Mouse (Mus musculus) monocyte, adult 5-6 weeks (primary cell): Measurements from ENCODE around the gene Sos2. TPM values are rescaled to one million over a fixed set of nuclear protein-coding genes. Genes with fewer than 3 reads are reported as not detected.
"Not testable (repeated sequence)": the region's sequence is repeated elsewhere in the genome, so short reads cannot be mapped to it uniquely, and the experiment has no call there.

Experiments
- ATAC-seq: fragments of 153-309, 156-312 bp; replicated peaks from 2 replicates; pipeline ENCODE4 v1.8.0; 2017; ENCODE audit warnings: mild to moderate bottlenecking; ENCODE audit not compliant: low TSS enrichment, insufficient number of reproducible peaks, severe bottlenecking, poor library complexity, low FRiP score
- total RNA-seq: library from RNA; stranded (forward); fragments of 200-1000, 200-491, 200-594 nt; gene quantifications from 3 replicates; pipeline ENCODE4 v1.2.3, GENCODE M21; 2017

Sos2 gene
- total RNA-seq, 1 experiment from 2014 or later, result 43.3 TPM

- peak; percentile 62 for ATAC-seq
These were observed 752 bp downstream of the Sos2 start for GRCm38 (mm10) chr12:69680635-69681565.

- no peak for ATAC-seq
These were observed 5.5 kb downstream of the Sos2 start for GRCm38 (mm10) chr12:69676157-69676556.

GRCm38 (mm10) chr12:69674576-69675537, 6.8 kb downstream of the Sos2 start:
- no peak for ATAC-seq

- no peak for ATAC-seq
These were observed 7.5 kb downstream of the Sos2 start for GRCm38 (mm10) chr12:69674176-69674575.

GRCm38 (mm10) chr12:69666721-69667120, 14.9 kb downstream of the Sos2 start:
- no peak for ATAC-seq

GRCm38 (mm10) chr12:69661658-69662057, 20.0 kb downstream of the Sos2 start:
- ATAC-seq, result no peak

GRCm38 (mm10) chr12:69653973-69654372, 27.7 kb downstream of the Sos2 start:
- ATAC-seq, result peak; percentile 100

GRCm38 (mm10) chr12:69649511-69649910, 32.1 kb downstream of the Sos2 start:
- no peak for ATAC-seq

GRCm38 (mm10) chr12:69645821-69646616, 35.6 kb downstream of the Sos2 start:
- no peak for ATAC-seq

- no peak for ATAC-seq
These were observed 36.8 kb downstream of the Sos2 start for GRCm38 (mm10) chr12:69644877-69645276.

GRCm38 (mm10) chr12:69642877-69643276, 38.8 kb downstream of the Sos2 start:
- no peak for ATAC-seq

- 0 out of 2 replicates have a peak, but pooled peaks have one; percentile 50 for ATAC-seq
These were observed 46.9 kb downstream of the Sos2 start for GRCm38 (mm10) chr12:69634761-69635160.

- not testable (repeated sequence) for ATAC-seq
These were observed 63.1 kb downstream of the Sos2 start for GRCm38 (mm10) chr12:69618590-69618989.

GRCm38 (mm10) chr12:69604367-69604766, 77.3 kb downstream of the Sos2 start:
- no peak for ATAC-seq

- no peak for ATAC-seq
These were observed 84.2 kb downstream of the Sos2 start for GRCm38 (mm10) chr12:69597446-69597845.

GRCm38 (mm10) chr12:69593130-69593529, 88.5 kb downstream of the Sos2 start:
- no peak for ATAC-seq

- no peak for ATAC-seq
These were observed 98.4 kb downstream of the Sos2 start for GRCm38 (mm10) chr12:69583270-69583629.

- peak; percentile 93 for ATAC-seq
These were observed 98.9 kb downstream of the Sos2 start, which contains the start of gene Vcpkmt for GRCm38 (mm10) chr12:69582613-69583269. Gene Vcpkmt (minus strand): TSS chr12:69583028.
